Mouse (Mus musculus) stomach, adult 2 months (tissue): ENCODE measurements around the gene Larp1. TPM values are rescaled to one million over a fixed set of nuclear protein-coding genes. Genes with fewer than 3 reads are reported as not detected.

Experiments used
- polyA plus RNA-seq: library from polyadenylated mRNA; depleted of rRNA; stranded (reverse); fragments of >200 nt; gene quantifications from 2 replicates; pipeline ENCODE4 v1.2.3, GENCODE M21; 2012; rRNA removed

Gene Larp1
- polyA plus RNA-seq, result 16.1 and 17.5 TPM in 2 replicates

GRCm38 (mm10) chr11:58009051-58009515 is at the start of gene Larp1:
Larp1 (plus strand) TSS chr11:58009064.

GRCm38 (mm10) chr11:58093021-58093528 is 84.2 kb downstream of the Larp1 start, which contains the start of gene Gm12248:
Gm12248 (minus strand) TSS chr11:58093134.

GRCm38 (mm10) chr11:58103697-58104306 is 94.9 kb downstream of the Larp1 start, which contains the start of gene Cnot8:
Cnot8 (plus strand) TSS chr11:58104153.

Other genes with a start within 250 kb of the Larp1 start
- gene Sap30l, start 207.4 kb upstream of the Larp1 start, polyA plus RNA-seq, result 12.8 and 21.7 TPM in 2 replicates
- 0.05 TPM in 1 of 2 replicates, not detected in the other for gene Hand1, start 176.2 kb upstream of the Larp1 start, polyA plus RNA-seq
- 0.08 and 0.09 TPM in 2 replicates for gene Gm12248, start 84.1 kb downstream of the Larp1 start, polyA plus RNA-seq
- gene Cnot8, start 95.1 kb downstream of the Larp1 start, polyA plus RNA-seq, result 10.4 TPM in 2 replicates
- 1.8 and 2.2 TPM in 2 replicates for gene Gemin5, start 159.5 kb downstream of the Larp1 start, polyA plus RNA-seq
- 11.1 and 15.2 TPM in 2 replicates for gene Mrpl22, start 162.6 kb downstream of the Larp1 start, polyA plus RNA-seq
- 2.3 and 2.6 TPM in 2 replicates for gene Igtp, start 190.5 kb downstream of the Larp1 start, polyA plus RNA-seq
- 2.2 and 2.5 TPM in 2 replicates for gene Irgm2, start 190.6 kb downstream of the Larp1 start, polyA plus RNA-seq